Mouse (Mus musculus) hindlimb bud, embryonic 11.5 days (tissue): ENCODE results near the gene Trim60.
"Not testable (repeated sequence)": the region's sequence is repeated elsewhere in the genome, so short reads cannot be mapped to it uniquely, and the experiment has no call there.

Experiments
- DNase-seq: peaks from one replicate; pipeline ENCODE4 v3.0.0-alpha.2; 2012; ENCODE audit warnings: low read depth, low spot score; ENCODE audit errors: extremely low spot score

The Trim60 gene

DNA sequence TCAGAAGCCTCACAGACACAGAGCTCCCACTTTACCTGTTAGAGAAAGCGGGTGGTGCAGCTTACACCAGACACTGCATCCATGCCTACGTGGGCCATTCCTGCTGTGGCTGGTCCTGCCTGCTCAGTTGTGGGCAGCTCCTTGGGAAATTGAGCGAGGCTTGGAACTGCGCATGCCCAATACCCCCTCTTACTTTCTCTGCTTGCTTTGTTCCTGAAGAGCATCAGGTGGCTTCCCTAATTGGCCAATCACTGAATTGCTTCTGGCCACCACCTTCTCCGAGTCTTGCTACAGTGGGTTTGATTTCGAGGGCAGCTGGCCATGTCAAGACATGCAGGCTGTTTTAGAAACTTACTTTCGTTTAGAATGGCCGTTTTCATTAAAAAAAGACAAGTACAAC, at the start of gene Trim60, which contains the start of gene Trim61:
Trim60 (minus strand) TSS at position 162 of the 400 bp plus-strand sequence.
Trim61 (minus strand) TSS at position 101 of the 400 bp plus-strand sequence.
- DNase-seq, result no peak

DNA sequence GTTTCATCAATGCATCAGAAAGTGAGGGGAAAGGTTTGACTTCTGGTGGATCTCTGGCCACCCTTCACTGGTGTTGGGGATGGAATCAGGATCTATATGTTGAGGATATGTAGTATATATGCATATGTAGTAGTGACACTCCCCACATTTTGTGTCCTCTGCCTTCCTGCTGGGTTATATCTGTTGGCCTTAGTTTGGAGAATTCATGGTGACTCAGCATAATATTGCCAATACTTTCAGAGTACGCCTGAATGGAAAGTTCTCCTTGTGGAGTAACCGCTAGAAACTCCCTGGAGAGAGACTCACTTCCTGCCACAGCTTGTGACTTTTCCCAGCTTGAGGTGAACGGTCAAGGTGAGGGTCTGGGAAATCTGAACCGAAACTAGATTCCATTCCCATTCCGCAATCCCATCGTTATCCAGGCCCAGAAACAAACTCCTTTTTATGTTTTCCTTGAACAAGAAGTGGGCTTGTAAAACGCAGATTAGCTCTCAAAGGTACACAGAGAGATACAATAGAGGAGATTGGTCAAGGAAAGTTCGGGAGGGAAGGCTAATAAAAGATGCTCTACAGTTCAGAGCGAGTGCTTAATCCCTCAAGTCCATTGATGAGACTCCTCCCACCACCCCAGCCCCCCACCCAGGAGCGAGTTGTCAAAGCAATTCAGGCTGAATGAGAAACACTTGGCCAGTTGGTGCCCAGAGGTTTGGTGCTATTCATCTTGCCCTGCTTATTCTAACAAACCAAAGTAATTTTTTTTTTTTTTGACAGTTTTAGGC, 49.5 kb upstream of the Trim60 start:
- DNase-seq, result no peak

DNA sequence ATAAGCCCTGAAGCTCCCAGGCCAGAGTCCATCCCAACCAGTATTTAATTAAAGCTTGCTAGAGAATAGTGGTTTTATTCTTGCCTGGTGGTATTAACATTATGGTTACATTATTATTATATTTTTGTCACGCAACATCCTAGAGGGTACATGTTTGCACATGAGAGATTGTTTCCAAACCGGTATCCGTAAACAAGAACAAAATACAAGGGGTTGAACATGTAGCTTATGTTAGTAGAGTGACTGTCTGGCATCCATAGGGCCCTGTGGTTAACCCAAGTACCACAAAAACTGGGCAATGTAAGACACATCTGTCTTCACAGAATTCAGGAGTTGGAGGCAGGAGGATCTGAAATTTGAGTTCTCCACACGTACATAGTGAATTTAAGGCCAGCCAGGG, 48.6 kb upstream of the Trim60 start:
- no peak for DNase-seq

DNA sequence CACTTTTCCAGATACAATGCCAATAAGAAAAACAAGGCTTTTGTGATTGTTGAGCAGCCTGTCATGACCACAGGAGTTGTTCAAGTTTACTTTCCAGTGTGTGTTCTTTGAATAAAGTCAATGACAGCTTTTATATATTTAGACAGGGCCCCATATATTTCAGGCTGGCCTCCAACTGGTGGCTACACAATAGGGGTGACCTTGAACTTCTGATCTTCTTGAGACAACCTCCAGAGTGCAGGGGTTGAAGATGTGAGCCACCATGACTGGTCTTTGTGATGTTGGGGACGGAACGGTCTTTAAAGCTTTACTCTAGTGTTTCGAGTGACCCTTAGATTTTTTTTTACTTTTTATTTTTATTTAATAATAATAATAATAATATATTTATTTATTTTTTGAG, 47.2 kb upstream of the Trim60 start:
- no peak for DNase-seq

DNA sequence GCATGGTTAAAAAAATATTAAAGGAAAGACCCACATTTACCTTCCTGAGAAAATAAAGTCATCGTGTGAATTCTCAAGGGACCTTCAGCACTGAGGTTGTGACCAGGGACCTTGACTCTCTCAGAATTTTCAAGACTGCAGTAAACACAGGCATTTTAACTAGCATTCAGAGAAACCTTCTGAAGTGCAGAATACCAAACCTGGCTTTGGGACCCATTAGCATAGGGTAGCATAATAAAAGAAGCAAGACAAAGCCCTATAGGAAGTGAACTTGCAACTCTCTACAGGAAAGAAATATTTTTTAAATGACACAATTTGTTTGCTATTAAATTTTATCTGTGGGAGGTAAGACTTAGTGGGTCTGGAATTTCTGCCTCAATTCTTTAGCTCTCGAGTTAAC, 45.7 kb upstream of the Trim60 start:
- DNase-seq, result no peak

- DNase-seq, result no peak
Observed at GRCm38 (mm10) chr8:65062195-65062594, 43.8 kb upstream of the Trim60 start.

DNA sequence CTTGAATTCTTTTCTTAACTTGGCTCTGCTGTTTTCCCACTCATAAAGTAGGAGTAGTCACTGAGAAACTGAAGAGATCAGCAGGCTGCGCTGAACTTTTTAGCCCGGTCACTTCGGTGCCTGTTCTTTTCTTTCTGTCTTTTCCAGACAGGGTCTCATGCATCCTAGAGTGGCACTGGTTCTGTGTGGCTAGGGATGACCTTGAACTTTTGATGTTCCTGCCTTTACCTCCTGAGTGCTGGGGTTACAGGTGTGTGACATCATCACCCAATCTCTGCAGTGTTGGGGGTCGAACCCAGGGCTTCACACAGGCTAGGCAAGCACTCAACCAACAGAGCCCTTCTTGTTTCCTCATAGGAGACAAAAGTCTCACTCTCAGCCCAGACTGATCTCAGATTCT, 38.3 kb upstream of the Trim60 start:
- no peak for DNase-seq

- peak; percentile 82 for DNase-seq
Observed at GRCm38 (mm10) chr8:65053968-65054367, 35.6 kb upstream of the Trim60 start.

- DNase-seq, result no peak
Observed at GRCm38 (mm10) chr8:65053554-65053953, 35.2 kb upstream of the Trim60 start.

DNA sequence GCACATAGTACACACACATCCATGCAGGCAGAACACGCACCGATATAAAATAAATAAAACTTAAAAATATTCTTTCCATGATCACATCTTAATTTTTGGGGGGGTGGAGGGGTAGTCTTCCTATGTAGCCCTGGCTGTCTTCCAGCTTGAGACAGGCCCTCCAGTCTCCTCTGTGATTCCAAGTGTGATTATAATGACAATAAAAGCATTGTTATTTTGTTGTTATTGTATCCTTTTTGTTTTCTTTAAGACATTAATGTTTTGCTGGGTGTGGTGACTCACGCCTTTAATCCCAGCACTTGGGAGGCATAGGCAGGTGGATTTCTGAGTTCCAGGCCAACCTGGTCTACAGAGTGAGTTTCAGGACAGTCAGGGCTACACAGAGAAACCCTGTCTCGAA, 29.4 kb upstream of the Trim60 start:
- no peak for DNase-seq

- DNase-seq, result no peak
Observed at GRCm38 (mm10) chr8:65047193-65047592, 28.8 kb upstream of the Trim60 start.

- no peak for DNase-seq
Observed at GRCm38 (mm10) chr8:65046565-65046964, 28.2 kb upstream of the Trim60 start.

- DNase-seq, result no peak
Observed at GRCm38 (mm10) chr8:65037117-65037533, 18.7 kb upstream of the Trim60 start, which contains the start of gene Apela. Gene Apela, minus strand, starts transcription at chr8:65037336.

- no peak for DNase-seq
Observed at GRCm38 (mm10) chr8:65034136-65034535, 15.8 kb upstream of the Trim60 start.

- no peak for DNase-seq
Observed at GRCm38 (mm10) chr8:65033056-65033455, 14.7 kb upstream of the Trim60 start.

DNA sequence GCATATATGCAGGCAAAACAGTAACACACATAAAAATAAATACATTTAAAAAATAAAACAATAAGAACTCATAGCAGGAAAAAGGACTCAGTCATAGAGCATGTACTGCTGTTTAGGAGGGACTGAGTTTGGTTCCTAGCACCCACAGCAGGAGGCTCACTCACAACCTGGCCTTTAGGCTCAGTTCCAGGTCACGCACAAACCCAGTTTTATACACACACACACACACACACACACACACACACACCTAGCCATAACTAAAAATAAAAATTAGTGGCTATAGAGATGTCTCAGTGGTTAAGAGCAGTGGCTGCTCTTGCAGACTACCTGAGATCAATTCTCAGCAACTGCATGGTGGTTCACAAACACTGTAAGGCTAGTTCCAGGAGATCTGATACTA, 13.7 kb upstream of the Trim60 start:
- no peak for DNase-seq

DNA sequence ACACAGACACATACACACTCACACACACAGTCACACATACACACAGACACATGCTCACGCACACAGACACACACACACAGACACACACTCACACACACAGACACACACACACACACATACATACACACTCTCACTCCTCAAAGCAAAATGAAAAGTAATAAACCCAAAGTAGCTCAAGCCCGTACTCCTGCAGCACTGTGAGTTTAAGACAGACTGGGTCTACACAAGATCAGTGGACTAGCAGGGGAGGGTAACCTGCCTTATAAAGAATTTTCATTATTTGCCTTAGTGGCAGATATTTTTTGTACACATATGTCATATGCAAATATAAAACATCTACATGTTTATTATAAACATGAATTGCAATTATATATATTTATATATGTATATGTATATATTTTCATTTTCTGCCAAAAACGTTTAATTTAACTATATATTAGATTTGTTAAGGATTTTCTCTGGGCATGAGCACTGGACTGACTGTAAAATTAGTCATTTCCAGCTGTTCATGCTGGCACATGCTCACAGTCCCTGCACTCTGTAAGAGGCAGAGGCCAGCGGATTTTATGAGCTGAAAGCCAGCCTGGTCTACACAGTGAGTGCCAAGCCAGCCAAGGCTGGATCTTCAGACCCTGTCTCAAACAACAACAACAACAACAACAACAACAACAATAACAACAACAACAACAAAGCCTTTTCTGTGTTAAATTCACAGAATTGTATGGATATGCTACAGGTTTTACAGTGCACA, 12.5 kb upstream of the Trim60 start:
- no peak for DNase-seq

DNA sequence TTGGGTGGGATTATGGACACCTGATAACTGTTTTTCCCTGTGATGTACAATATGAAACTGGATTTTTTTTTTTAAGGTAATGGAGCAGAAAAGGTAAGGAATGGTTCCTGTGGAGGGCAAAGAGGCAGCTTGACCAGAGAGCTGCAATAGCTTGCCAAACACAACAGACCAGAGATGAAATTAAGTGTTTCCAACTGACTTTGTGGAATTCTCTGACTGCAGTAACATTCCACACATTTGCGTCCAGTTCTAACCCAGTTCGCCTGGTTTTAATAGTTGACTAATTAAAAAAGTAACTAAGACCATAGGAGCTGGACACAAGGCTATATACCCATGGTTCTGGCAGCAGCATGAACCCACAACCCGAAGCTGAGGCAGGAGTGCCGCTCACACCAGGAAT, 11.4 kb upstream of the Trim60 start:
- no peak for DNase-seq

GRCm38 (mm10) chr8:65028959-65029686, 10.7 kb upstream of the Trim60 start:
- no peak for DNase-seq

GRCm38 (mm10) chr8:65022485-65022884, 4.1 kb upstream of the Trim60 start:
- no peak for DNase-seq

GRCm38 (mm10) chr8:65007616-65008015, 10.8 kb downstream of the Trim60 start:
- DNase-seq, result not testable (repeated sequence)
